Mouse (Mus musculus) ES-Bruce4 (cell line): Measurements from ENCODE around the gene Astn1. TPM values are rescaled to one million over a fixed set of nuclear protein-coding genes. Genes with fewer than 3 reads are reported as not detected.

Experiments
- H3K27ac ChIP-seq: 2 replicates; pipeline ENCODE4 v1.5.1; 2012; ENCODE audit warnings: low read length, inconsistent platforms; ENCODE audit not compliant: insufficient read depth
- H3K27me3 ChIP-seq: 2 replicates; pipeline ENCODE4 v1.6.1; 2012; ENCODE audit warnings: mild to moderate bottlenecking, low read length, inconsistent platforms; ENCODE audit not compliant: control insufficient read depth, poor library complexity, insufficient read depth, severe bottlenecking
- H3K36me3 ChIP-seq: 2 replicates; pipeline ENCODE4 v1.6.1; 2012; ENCODE audit warnings: inconsistent platforms, mild to moderate bottlenecking, low read length, moderate library complexity; ENCODE audit not compliant: control insufficient read depth, poor library complexity, insufficient read depth, severe bottlenecking
- H3K4me1 ChIP-seq: one replicate; pipeline ENCODE4 v1.8.1; 2011; ENCODE audit warnings: low read length; ENCODE audit not compliant: control insufficient read depth, insufficient read depth
- H3K4me3 ChIP-seq: 2 replicates; pipeline ENCODE4 v1.5.1; 2011; ENCODE audit warnings: low read depth, mild to moderate bottlenecking, low read length
- H3K9ac ChIP-seq: 2 replicates; pipeline ENCODE4 v1.6.1; 2012; ENCODE audit warnings: low read depth, mild to moderate bottlenecking, inconsistent platforms; ENCODE audit not compliant: poor library complexity, severe bottlenecking
- H3K9me3 ChIP-seq: replicated peaks from 2 replicates; pipeline ENCODE4 v1.6.1; 2012; ENCODE audit warnings: mild to moderate bottlenecking, low read length, inconsistent platforms; ENCODE audit not compliant: control insufficient read depth, poor library complexity, insufficient read depth, severe bottlenecking
- CTCF ChIP-seq: IDR thresholded peaks from one replicate; pipeline ENCODE4 v1.8.1; 2011; ENCODE audit warnings: low read depth, low read length
- EP300 ChIP-seq: IDR thresholded peaks from 2 replicates; pipeline ENCODE4 v1.6.1; 2011; ENCODE audit warnings: low read depth, low read length; ENCODE audit not compliant: insufficient read depth
- POLR2A ChIP-seq: IDR thresholded peaks from one replicate; pipeline ENCODE4 v1.8.1; 2011; ENCODE audit warnings: low read length; ENCODE audit not compliant: insufficient read depth
- polyA plus RNA-seq: library from polyadenylated mRNA; stranded (reverse); fragments of >200 nt; gene quantifications from 2 replicates; pipeline ENCODE4 v1.2.4, GENCODE M21; 2011; ENCODE audit warnings: low read depth; ENCODE audit not compliant: missing spikeins, insufficient read depth, insufficient read length

Astn1 gene
- polyA plus RNA-seq, 1 experiment = 0.33 TPM

DNA sequence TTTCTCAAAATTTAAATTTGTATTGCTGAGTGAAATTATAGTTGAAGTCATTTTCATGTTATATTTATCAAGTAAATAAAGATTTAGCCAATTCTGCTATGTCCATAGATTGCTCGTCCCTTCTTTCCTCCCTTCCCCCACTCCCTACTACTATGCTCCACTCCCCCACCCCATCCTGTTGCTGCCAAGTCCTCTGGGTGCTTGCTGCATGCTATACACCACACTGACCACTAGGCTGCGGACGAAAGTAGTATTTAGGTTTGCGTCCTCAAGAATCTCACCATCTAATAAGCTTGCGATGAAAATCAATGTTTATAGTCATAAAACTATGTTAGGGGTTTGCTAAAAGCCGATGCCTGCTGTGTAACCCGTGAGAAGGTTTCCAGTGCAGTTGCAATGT lies 235.9 kb downstream of the Astn1 start:
- Histone ChIP-seq H3K9ac (no peak overlapping the region), H3K36me3 (no peaks in the 10 kb centered on the region), H3K4me3 (no peak overlapping the region), H3K9me3 (no peaks in the 10 kb centered on the region), H3K4me1 (no peaks in the 10 kb centered on the region), H3K27ac (no peak overlapping the region), H3K27me3 (no peaks in the 10 kb centered on the region)
- TF ChIP-seq CTCF (peak; percentile 26), POLR2A (no peak)

DNA sequence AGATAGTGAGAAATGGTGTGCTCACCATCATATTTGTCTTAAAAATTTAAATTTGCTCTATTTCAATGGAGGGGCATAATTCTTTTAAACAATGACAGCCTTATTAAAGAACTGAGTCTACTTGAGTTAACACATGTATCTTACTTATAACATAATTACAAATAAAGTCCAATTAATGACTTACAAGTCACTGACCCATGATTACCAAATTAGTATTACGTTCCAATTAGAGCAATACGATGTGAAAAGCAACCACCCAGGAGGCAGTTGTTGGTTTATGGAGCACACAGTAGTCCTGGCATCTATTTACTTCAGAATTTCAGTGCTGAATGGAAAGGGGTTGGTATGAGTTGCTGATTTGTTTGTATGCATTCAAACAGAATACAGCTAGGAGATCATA lies 237.4 kb downstream of the Astn1 start:
- Histone ChIP-seq H3K9ac (no peak overlapping the region), H3K27me3 (no peaks in the 10 kb centered on the region), H3K9me3 (no peaks in the 10 kb centered on the region), H3K27ac (no peak overlapping the region), H3K4me3 (no peak overlapping the region), H3K36me3 (no peaks in the 10 kb centered on the region), H3K4me1 (no peaks in the 10 kb centered on the region)
- no peak for TF ChIP-seq CTCF
- TF ChIP-seq POLR2A = no peak
- no peak for TF ChIP-seq EP300

DNA sequence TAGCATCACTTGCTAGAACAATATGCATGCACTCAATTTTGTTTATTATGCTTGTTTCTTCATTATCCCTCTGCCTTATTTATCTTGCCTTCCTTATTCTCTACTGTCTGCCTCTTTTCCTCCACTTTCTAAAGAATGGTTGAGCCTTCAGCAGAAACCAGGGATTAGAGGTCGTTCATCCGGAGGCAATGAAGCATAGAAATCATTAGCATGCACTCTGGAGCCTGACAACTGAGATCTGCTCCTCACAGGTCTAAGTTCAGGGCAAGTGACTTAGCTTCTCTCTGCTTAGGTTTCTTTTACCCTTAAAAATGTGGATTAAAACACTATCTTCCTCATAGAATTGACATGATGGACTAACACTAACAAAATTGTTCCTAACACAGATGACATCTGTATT lies 241.0 kb downstream of the Astn1 start:
- Histone ChIP-seq H3K4me3 (no peak overlapping the region), H3K4me1 (no peaks in the 10 kb centered on the region), H3K27ac (no peak overlapping the region), H3K9me3 (no peaks in the 10 kb centered on the region), H3K36me3 (no peaks in the 10 kb centered on the region), H3K9ac (no peak overlapping the region), H3K27me3 (no peaks in the 10 kb centered on the region)
- no peak for TF ChIP-seq CTCF
- TF ChIP-seq POLR2A = no peak
- TF ChIP-seq EP300 = no peak

DNA sequence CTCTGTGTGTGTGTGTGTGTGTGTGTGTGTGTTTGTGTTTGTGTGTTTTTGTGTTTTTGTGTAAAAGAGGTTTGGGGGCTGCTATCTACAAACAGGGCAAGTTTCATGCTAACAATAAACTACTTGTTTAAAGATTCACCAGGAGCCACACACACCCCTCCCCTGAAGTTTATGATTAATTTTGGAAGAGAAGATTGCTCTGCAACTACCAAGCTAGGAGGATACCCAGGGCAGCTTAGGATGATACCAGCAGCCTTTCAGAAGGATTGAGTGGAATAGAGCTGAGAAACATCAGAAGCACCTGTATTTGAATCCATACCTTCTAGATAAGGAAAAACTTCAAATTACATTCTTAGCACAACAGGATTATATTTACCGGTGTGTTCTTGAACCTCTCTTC lies 242.1 kb downstream of the Astn1 start:
- Histone ChIP-seq H3K9me3 (no peaks in the 10 kb centered on the region), H3K27ac (no peak overlapping the region), H3K27me3 (no peaks in the 10 kb centered on the region), H3K4me3 (no peak overlapping the region), H3K9ac (no peak overlapping the region), H3K4me1 (no peaks in the 10 kb centered on the region), H3K36me3 (no peaks in the 10 kb centered on the region)
- TF ChIP-seq EP300 = no peak
- no peak for TF ChIP-seq CTCF
- TF ChIP-seq POLR2A = no peak

DNA sequence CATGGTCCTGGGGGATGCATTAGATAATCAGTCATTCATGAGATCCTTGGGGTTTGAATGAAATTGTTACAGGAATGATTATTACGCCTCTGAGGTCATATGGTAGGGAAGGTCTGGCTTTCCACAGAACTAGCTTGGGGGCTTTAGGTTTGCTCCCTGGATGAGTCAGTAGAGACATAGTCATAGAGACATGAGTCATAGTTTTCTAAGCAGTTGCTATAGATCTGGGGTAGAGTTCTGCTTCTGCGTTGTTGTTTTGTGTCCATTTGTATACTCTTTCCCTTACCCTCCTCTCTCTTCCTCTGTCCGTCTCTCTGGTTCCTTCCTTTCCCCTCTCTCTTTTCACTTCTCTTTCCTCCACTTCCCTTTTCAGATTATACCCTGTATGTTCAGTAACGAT lies 243.5 kb downstream of the Astn1 start:
- Histone ChIP-seq H3K4me3 (no peak overlapping the region), H3K4me1 (no peaks in the 10 kb centered on the region), H3K9me3 (no peaks in the 10 kb centered on the region), H3K27me3 (no peaks in the 10 kb centered on the region), H3K36me3 (no peaks in the 10 kb centered on the region), H3K27ac (no peak overlapping the region), H3K9ac (no peak overlapping the region)
- TF ChIP-seq CTCF = no peak
- TF ChIP-seq EP300 = no peak
- no peak for TF ChIP-seq POLR2A

DNA sequence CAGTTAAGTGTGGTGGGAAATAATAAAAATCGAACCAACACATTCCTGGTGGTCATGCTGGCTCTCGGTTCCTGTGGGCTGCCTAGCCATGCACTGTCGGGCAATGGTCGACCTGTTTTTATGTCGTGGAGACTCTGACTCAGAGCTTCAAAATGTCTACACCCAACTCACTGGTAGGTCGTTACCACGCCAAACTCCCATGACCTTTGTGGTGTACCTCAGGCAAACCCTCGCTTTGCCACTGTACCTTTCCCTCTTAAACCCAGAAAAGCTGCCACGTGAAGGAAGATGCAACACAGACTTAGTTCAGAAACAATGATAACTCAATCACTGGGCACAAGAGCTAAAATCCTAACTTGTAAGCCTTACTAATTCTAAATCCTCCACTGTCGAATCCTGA lies 244.3 kb downstream of the Astn1 start:
- TF ChIP-seq CTCF = no peak
- no peak for TF ChIP-seq POLR2A
- no peak for TF ChIP-seq EP300
- Histone ChIP-seq H3K4me3 (no peak overlapping the region), H3K36me3 (no peaks in the 10 kb centered on the region), H3K9ac (no peak overlapping the region), H3K27me3 (no peaks in the 10 kb centered on the region), H3K9me3 (no peaks in the 10 kb centered on the region), H3K27ac (no peak overlapping the region), H3K4me1 (no peaks in the 10 kb centered on the region)

DNA sequence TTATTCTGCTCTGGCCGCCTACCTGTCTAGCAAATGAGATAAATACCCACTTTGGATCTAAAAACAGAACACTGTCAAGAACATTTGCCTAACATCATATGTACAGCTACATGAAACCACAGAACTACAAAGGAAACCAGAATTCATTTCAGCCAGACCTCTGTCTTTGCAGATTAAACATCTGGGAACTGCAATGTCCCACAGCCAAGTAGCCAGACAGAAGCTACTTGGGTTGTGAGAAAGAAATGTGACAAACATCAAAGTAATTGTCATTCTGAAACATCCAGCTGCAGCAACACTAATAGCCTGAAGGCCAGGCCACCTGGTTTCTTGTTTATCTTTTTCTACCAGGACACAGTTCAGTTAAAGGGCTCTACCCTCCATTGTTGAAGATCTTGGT lies 245.1 kb downstream of the Astn1 start:
- no peak overlapping the region for H3K27ac ChIP-seq
- H3K27me3 ChIP-seq = no peaks in the 10 kb centered on the region
- H3K36me3 ChIP-seq = no peaks in the 10 kb centered on the region
- no peak overlapping the region for H3K4me3 ChIP-seq
- no peaks in the 10 kb centered on the region for H3K9me3 ChIP-seq
- H3K4me1 ChIP-seq = no peaks in the 10 kb centered on the region
- no peak overlapping the region for H3K9ac ChIP-seq
- TF ChIP-seq EP300 (no peak), POLR2A (no peak), CTCF (no peak)
